Mouse (Mus musculus) left cerebral cortex, postnatal 10 days (tissue): ENCODE measurements around the gene Lmbrd1. TPM values are rescaled to one million over a fixed set of nuclear protein-coding genes. Genes with fewer than 3 reads are reported as not detected.
"Not testable (repeated sequence)": the region's sequence is repeated elsewhere in the genome, so short reads cannot be mapped to it uniquely, and the experiment has no call there.

Source experiments
- DNase-seq, 2 experiments: peaks; one replicate each; pipeline ENCODE4 v3.0.0; 2021 to 2022; ENCODE audit warnings: low spot score in 2 of 2, mixed read lengths in 1 of 2; ENCODE audit errors: extremely low spot score in 1 of 2
- intact Hi-C: fragments of 180-260 bp; cut with DNase I; formaldehyde crosslinking; loops from one replicate; pipeline ENCODE4 v1.15.1; 2025
- total RNA-seq, 2 experiments: library from RNA; stranded (reverse); gene quantifications; 2 replicates each; pipeline ENCODE4 v1.2.3; 2021

Gene Lmbrd1
- total RNA-seq: 10 to 100 TPM; 87.3 to 96.0 TPM

DNA sequence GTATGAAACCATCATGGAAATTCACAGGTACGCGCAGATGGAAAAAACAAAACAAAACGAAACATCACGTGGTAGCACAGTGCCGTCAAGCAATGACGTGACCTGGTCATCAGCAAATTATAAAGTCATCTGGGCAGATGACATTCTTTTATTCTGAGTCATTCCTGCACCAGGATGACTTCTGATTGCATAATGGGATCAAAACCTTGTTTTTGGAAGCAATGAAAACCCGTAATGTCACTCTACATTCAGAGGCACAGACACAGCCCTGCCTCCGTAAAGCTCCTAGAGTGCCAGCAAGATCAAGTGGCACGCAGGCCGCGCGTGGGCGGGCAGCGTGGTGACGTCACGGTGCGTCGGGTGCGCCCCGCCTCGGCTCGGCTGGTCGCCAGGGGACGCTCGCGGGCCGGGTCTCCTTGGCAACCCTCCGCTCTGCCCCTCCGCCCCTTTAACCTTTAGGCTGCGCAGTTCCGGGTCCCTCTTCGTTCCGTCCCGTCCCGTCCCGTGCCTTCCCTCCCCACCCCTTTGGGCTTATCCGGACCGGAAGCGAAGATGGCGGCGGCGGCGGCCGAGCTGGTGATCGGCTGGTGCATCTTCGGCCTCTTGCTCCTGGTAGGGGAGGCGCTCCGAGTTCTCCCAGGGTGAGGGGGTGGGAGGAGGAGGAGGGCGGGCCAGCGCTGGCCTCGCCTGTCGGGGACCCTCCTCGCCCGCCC is at the start of gene Lmbrd1:
Gene Lmbrd1, plus strand, starts transcription at position 426 of the 713 bp plus-strand sequence.
- DNase-seq: peak; percentile 90 to 96
- intact Hi-C loops: no loop called here

DNA sequence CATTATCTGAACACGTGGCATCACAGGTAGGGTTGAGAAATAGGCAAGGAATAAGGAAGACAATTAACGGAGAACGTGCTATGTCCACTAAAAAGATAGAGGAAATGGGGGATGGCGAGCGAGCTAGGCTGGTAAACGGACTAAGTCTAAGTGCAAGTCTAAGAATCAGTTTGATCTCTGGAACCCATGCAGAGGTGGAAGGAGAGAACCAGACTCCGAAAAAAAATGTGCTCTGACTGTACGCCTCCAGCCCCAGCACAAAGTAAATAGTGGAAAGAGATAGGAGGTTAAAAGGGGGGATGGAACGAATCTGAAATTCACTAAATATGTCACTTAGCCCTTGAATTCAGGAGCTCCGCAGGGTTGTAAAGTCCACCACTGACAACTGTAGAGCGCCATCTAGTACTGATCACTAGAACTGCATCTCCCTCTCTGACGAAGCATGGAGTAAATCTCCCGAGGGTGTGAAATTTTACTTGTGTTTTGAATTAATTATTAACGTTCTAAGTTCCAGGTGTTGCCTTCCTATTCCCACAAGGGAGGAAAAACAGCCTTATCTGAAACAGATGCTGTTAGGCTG is 44.8 kb upstream of the Lmbrd1 start:
- intact Hi-C loops: loop anchor here (10.0 kb wide), 1 partner anchor 259 kb away; no protein-coding TSS in a partner anchor
- no peak for DNase-seq

- intact Hi-C loops: no loop called here
- DNase-seq: no peak
These were observed 28.3 kb upstream of the Lmbrd1 start for GRCm38 (mm10) chr1:24650100-24650499.

GRCm38 (mm10) chr1:24659914-24660313 is 18.5 kb upstream of the Lmbrd1 start:
- intact Hi-C loops: no loop called here
- no peak for DNase-seq

- intact Hi-C loops: not testable (repeated sequence)
These were observed 17.8 kb upstream of the Lmbrd1 start for GRCm38 (mm10) chr1:24660662-24661061.

GRCm38 (mm10) chr1:24661551-24661950 is 16.9 kb upstream of the Lmbrd1 start:
- intact Hi-C loops: no loop called here
- DNase-seq: peak; percentile 79 to 85

More at GRCm38 (mm10) chr1:24660662-24661061, 17.8 kb upstream of the Lmbrd1 start:
- DNase-seq: not testable (repeated sequence)

- no peak for DNase-seq
- intact Hi-C loops: no loop called here
These were observed 14.3 kb upstream of the Lmbrd1 start for GRCm38 (mm10) chr1:24664158-24664557.

DNA sequence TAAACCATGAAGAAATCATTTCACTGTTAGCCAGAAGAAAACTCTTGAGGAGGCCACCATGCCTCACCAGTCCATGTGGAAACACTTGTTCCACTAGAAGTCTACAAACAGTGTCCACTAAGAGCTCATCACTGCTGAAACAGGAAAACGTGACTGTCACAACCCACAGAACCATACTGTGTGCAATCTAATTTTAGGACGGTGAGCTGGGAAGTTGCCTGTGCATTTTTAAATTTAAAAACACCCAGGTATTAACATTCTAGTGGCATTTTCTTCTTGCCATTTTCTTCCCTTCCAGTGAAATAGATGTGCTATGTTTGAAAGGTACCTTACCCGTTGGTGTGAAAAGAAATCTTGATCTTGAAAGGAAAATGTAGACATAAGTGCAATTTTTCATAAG is 5.2 kb upstream of the Lmbrd1 start:
- intact Hi-C loops: no loop called here
- no peak for DNase-seq

DNA sequence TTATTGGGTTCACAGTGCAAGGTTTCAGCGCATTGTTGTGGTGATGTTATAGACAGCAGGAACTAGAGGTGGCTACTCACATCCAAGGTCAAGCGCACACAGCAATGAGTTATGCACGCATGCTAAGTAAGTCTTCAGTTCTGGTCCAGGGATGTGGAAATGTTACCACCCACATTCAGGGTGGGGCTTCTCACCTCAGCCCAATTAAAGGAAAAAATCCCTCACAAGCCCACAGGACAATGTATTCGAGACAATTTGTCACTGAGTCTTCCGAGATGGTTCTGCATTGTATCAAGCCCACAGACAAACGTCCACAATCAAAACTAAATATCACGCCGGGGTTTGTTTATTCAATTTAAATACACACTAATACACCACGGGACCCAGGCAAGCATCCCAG is 724 bp upstream of the Lmbrd1 start:
- intact Hi-C loops: no loop called here

GRCm38 (mm10) chr1:24679071-24679470 is 641 bp downstream of the Lmbrd1 start:
- DNase-seq: no peak
- intact Hi-C loops: no loop called here

More for the DNA sequence above, 724 bp upstream of the Lmbrd1 start:
- no peak for DNase-seq

DNA sequence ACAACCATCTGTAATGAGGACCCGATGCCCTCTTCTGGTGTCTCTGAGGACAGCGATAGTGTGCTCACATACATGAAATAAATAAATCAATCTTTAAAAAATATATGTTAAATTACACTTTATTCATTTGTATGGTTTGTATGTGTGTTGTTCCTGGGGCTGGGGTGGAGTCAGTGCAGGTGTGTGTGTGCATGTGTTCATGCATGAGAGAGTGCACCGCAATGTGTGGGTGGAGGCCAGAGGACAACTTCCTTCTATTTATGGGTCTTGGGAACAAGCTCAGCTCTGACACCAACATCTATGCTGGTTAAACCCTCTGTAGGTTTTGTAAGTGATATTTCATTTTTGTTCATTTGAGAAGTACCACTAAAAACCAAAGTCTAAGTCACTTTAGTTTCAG is 2.6 kb downstream of the Lmbrd1 start:
- no peak for DNase-seq
- intact Hi-C loops: no loop called here

DNA sequence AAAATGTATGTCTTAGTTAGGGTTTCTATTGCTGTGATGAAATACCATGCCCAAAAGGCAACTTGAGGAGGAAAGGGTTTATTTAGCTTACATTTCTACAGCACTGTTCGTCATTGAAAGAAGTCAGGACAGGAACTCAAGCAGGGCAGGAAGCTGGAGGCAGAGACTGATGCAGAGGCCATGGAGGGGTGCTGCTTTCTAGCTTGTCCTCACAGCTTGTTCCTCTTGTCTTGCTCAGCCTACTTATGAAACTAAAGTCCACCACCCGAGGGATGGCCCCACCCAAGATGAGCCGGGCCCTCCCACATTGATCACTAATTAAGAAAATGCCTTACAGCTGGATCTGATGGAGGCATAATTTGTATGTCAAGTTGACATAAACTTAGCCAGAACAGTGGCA is 3.5 kb downstream of the Lmbrd1 start:
- DNase-seq: no peak
- intact Hi-C loops: no loop called here

GRCm38 (mm10) chr1:24683947-24684346 is 5.5 kb downstream of the Lmbrd1 start:
- intact Hi-C loops: no loop called here
- no peak for DNase-seq

GRCm38 (mm10) chr1:24685606-24686005 is 7.2 kb downstream of the Lmbrd1 start:
- no peak for DNase-seq
- intact Hi-C loops: no loop called here

- intact Hi-C loops: no loop called here
- DNase-seq: no peak
These were observed 8.0 kb downstream of the Lmbrd1 start for GRCm38 (mm10) chr1:24686235-24687021.

GRCm38 (mm10) chr1:24697677-24698076 is 19.2 kb downstream of the Lmbrd1 start:
- intact Hi-C loops: no loop called here

DNA sequence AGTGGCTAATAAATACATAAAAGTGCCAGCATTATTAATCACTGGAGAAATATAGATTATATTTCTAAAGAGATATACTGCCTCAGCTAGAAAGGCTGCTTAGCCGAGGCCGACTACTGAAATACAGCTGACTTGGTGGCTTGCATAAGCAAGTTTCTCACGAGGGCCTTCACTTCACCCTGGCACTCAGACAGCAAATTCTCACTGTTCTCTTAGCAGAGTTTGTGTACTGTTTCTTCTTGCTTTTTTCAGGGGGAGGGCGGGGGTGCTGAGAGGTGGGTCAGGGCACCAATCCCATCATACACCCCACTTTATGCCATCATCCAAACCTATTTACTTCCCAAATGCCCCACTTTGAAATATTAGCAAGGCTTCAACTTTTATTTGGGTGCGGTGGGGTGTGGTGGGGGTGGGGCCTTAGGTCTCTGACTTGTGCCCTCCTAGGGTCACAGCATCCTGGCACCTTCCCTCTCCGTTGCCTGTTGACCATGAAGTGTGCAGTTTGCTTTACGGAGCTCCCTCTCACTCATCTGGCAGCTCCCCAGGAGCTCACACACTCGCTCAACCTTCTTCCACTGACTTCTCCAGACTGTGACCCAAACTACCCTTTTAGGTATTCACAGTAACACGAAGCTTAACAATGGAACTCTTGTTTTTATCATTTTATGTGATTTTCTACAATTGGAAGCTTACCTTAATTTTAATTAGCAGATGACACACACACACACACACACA is 19.9 kb downstream of the Lmbrd1 start:
- intact Hi-C loops: no loop called here
- no peak for DNase-seq

More at GRCm38 (mm10) chr1:24697677-24698076, 19.2 kb downstream of the Lmbrd1 start:
- DNase-seq: no peak

DNA sequence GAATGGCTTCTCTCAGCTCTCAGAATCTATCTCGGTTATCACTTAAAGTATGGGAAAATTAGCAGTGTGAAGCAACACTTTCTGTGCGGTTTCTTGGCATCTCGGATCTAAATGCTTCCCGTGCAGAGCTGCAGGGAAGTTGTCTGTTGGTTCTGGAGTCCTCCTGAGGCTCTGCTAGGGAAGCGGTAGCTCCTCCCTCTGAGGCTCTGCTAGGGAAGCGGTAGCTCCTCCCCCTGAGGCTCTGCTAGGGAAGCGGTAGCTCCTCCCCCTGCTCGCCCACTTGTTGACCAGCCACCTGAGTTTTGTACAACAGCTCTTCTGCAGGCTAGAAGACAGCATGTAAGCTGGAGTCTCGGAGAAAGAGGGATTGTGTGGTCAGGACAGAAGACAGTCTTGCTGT is 20.9 kb downstream of the Lmbrd1 start:
- intact Hi-C loops: no loop called here
- DNase-seq: peak in 1 of 2 experiments; percentile 83

- intact Hi-C loops: no loop called here
These were observed 21.8 kb downstream of the Lmbrd1 start for GRCm38 (mm10) chr1:24700241-24700640.

More at GRCm38 (mm10) chr1:24700241-24700640, 21.8 kb downstream of the Lmbrd1 start:
- DNase-seq: no peak
